Mouse (Mus musculus): ENCODE data around the gene Shd. TPM values are rescaled to one million over a fixed set of nuclear protein-coding genes. Genes with fewer than 3 reads are reported as not detected.

The Shd gene
- total RNA-seq, 2 experiments from 2014 or later = not detected

DNA sequence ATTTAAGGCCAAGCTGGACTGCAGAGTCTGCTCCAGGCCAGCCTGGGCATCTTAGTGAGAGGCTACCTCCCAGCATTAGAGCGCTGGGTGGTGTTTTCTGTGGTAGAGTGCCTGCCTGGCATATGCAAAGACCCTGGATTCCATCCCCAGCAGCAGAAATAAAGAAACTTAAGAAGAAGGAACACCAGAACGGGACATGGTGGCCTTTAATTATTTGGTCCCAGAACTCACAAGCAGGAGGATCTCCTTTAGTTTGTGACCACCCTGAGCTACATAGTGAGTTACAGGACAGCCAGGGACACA lies 11.7 kb upstream of the Shd start:
- ATAC-seq (replicated peaks; ENCODE audit: low FRiP score, poor library complexity, severe bottlenecking) = no peak

DNA sequence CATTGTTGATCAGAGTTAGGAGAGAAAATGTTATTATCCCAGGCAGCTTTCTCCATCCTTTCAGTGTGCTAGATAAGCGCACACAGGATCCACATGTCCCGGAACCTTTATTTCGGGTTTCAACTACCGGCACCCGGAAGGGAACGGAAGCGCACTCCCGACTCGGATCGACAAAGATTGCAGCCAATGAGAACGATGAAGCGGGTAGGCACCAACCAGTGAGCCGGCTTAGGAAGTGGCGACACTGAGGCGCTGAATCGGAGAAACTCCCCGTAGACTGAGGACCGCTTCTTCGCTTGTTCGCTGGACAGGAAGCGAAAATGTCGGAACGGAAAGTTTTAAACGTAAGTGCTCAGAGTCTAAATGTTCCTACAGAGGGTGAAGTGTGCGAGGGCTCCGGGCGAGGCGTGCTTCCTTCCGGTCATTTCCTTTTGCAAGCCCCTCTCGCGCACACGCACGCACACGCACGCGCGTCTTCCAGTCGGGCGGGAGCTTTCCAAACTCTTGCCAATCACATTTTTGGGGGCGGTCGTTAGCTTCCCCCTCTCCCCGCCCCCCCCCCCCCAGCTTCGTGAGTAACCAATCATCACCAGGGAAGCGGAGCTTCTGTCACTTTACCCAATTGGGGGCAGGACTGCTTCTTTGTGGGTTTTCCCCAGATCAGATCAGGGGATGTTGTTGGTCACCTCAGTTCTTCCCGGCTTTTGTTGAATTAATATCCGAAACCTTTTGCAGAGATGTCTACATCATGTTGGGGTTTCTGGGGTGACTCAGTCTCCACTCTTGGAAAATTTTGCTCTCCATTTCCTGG lies 11.1 kb upstream of the Shd start, which contains the start of gene Yju2:
Gene Yju2, plus strand, starts transcription at position 182 of the 811 bp plus-strand sequence.
- peak; percentile 91 for ATAC-seq (replicated peaks; ENCODE audit: low FRiP score, poor library complexity, severe bottlenecking)

DNA sequence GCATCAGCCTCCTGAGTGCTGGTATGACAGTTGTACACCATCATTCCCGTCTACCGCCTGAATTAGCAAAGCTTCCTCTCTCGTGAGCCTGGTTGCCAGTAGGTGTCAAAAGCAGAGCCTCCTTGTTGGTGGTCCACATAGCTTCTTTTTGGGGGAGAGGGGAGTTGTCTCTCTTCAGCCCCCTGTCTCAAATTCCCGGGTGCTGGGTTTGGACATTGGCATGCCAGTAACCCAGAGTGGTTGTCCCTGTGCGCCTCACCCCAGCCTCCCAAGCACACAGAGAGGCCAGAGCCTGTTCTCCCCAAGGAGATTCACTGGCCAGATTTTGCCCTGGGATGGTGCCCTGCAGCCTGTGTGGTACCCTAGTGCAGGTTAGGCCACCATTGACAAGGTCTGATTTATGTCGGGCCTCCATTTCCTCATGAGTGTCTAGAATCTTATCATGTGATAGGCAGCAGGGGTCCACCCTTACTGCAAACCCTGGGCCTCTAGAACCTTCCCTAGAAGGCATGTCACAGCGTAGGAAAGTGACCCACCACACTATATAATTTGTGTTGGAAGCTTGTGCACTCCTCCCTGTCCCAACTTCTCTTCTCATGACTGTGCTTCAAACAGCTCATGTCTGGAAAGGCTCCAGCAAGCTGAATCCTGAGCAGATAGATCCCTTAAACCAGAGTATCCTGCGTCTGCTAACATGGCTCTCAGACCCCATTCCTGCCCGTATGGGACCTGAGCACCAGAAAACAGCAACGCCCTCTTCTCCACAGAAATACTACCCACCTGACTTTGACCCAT lies 10.1 kb upstream of the Shd start:
- 0 out of 2 replicates have a peak, but pooled peaks have one; percentile 2 for ATAC-seq (replicated peaks; ENCODE audit: low FRiP score, poor library complexity, severe bottlenecking)

DNA sequence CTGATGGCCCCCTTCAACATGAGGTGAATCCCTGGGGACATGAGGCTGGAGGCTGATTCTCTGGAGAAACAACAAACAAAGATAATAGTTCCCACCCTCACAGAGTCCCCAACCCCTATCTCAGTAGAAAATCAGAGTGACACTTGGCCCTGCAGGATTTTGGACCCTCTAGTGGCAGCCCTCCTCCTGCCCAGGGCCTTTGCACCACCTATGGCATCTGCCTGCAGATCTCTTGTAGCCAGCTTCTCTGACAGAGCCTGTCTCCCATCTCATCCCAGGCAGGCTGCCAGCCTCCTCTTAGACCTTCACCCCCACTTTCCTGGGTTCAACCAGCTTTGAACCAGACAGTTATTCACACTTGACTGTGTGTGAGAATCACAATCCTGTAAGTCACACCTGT lies 9.5 kb upstream of the Shd start:
- ATAC-seq (replicated peaks; ENCODE audit: low FRiP score, poor library complexity, severe bottlenecking) = no peak

DNA sequence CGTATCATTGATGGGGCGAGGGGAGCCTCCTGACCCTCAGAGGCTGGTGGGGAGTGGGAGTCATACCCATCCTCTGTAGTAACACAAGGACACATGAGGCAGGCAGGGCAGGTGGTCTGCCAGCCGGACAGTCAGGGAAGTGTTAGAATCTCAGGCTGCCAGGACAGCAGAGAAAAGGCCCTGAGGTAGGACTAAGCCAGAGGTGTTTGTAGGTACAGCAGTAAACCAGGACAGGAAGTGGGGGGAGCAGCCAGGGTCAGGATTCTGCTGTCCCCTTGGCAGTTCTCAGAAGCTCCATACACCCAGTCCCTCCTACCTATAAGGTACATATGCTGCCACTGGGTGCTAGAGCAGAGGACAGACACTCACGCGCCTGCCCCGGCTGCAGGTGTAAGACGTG lies 8.6 kb upstream of the Shd start:
- ATAC-seq (replicated peaks; ENCODE audit: low FRiP score, poor library complexity, severe bottlenecking) = no peak

DNA sequence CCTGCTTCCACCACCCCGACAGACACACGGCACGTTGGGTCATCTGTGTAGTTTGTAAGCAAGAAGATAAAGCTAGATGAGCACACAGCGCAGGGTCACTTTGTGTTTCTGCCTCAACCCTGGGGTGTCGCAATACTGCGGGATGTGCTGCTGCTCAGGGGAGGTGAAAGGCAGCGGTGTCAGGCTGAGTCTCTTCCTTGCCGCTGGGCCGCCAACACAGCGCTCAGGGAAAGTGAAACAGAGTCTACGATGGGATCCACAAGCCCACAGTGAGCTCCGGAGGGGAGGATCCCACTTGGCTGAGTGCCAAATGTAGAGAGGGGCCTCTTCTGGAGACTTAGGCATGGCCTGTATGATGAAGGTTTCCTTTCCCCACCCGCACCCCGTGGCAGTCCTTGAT lies 7.1 kb upstream of the Shd start:
- no peak for ATAC-seq (replicated peaks; ENCODE audit: low FRiP score, poor library complexity, severe bottlenecking)

DNA sequence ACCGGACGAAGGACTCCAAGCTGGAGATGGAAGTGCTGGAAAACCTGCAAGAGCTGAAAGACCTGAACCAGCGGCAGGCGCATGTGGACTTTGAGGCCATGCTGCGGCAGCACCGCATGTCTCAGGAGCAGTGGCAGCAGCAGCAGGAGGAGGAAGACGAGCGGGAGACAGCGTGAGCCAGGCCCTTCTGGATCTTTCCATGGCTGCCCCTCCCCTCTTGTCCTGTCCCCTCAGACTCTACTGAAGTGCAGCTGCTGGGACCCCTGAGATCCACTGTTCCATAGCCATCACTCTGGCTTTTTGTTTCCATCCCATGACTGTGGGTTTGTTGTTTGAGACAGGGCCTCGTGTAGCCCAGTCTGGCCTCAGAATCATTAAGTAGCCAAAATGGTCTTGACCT lies 5.8 kb upstream of the Shd start:
- ATAC-seq (replicated peaks; ENCODE audit: low FRiP score, poor library complexity, severe bottlenecking) = no peak

DNA sequence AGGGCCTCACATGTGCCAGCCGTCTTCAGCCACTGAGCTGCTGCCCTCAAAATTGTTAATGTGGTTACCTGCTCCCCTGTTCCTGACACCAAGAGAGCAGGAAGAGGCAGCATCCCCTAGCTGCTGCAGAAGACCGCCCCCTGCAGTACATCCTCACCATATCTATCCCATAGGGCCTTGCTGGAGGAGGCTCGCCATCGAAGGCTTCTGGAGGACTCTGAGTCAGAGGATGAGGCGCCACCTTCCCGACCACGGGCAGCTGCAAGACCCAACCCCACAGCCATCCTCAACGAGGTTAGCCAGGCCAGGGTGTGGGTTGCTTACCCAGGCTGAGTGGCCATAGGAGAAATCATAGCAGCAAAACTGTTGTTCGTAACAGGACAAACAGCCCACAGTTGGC lies 5.3 kb upstream of the Shd start:
- ATAC-seq (replicated peaks; ENCODE audit: low FRiP score, poor library complexity, severe bottlenecking) = no peak

DNA sequence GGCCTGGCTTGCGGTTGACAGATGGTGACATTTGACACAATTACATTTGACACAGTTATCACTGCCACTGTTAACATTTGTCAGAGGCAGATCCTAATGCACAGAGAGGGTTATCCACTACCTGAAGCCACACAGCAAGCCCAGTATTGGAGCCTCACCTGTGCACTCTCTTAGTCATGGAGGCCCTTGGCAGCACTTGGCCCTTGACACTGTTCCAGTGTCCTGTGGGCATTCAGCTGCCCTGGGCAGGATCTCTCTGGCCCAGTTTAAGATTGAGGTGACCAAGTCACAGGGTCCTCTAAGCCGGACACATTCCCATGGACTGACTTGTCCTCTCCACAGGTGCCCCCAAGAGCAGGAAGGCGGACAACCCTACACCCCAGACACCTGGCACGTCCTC lies 3.1 kb upstream of the Shd start:
- no peak for ATAC-seq (replicated peaks; ENCODE audit: low FRiP score, poor library complexity, severe bottlenecking)

DNA sequence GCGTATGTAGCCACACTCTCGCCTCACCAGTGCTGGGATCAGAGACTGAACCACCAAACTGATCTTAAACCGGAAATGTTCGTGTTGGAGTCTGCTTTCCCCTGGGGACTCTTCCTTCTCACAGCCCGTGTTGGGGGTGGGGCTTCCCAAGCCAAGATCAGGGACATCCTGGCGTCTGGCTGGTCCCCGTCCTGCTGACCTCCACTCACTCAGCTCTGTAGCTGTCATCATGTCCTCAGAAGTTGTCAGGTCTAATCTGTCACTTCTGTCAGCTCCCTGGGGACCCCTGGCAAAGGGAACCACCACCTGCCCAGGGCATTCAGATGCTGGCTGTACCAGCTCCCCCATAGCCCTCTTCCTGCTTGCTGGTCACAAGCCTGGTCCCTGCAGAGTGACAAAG lies 2.1 kb upstream of the Shd start:
- ATAC-seq (replicated peaks; ENCODE audit: low FRiP score, poor library complexity, severe bottlenecking) = no peak

DNA sequence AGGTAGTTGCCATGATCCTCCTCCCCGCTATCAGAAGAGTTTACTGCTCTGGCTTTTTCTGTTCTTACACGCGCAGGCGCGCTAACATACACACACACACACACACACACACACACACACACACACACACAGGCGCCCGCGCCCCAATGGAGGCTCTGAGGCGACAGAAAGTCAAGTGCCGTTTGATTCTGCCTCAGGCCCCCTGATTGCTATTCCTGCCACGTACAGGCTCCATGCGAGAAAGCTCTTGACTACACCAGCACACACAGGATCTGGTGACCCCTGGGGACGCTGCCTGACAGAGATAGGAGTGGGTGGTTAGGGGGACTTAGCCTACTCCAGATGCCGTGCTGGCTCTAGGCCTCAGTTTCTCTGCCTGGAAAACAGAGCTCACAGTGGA lies 707 bp upstream of the Shd start:
- no peak for ATAC-seq (replicated peaks; ENCODE audit: low FRiP score, poor library complexity, severe bottlenecking)

DNA sequence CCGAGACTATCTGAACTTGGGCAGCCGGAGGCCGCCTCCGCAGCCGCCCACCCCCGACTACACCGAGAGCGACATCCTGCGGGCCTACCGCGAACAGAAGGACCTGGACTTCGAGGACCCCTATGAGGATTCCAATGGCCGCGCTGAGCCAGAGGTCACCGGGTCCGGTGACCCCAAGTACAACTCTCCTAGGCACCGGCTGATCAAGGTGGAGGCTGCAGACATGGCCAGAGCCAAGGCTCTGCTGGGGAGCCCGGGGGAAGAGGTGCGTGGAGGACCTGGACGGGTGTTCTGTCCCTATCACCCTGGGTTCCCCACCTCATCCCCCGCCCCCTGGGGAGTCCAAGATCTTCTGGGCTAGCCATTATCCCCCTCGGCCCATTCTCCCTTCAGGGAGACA lies 1.2 kb downstream of the Shd start:
- no peak for ATAC-seq (replicated peaks; ENCODE audit: low FRiP score, poor library complexity, severe bottlenecking)

DNA sequence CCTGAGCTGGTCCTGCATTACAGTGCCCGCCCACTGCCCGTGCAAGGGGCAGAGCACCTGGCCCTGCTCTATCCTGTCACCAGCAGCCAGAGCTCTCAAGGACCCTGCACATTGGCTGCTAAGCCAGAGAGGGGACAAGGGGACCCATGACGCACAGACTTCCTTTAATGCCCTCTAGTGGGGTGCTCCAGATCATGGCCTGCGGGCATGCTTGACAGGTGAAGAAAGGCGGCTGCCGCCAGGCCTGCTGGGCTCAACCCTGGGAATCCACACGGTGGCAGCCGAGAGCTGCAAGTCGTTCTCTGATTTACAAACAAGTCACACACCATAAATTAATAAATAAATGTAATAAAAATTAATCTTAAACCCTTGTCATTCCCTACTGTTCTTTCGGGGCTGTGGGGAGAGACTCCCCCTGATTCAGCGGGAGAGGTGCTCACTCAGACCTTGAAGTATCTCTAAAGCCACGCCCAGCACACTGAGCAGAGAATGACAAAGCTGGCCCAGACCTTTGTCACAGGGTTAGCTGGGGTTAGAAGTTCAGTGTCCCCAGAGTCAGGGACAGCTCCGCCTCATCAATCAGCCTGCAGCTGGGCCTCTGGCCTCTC lies 6.1 kb downstream of the Shd start:
- no peak for ATAC-seq (replicated peaks; ENCODE audit: low FRiP score, poor library complexity, severe bottlenecking)

DNA sequence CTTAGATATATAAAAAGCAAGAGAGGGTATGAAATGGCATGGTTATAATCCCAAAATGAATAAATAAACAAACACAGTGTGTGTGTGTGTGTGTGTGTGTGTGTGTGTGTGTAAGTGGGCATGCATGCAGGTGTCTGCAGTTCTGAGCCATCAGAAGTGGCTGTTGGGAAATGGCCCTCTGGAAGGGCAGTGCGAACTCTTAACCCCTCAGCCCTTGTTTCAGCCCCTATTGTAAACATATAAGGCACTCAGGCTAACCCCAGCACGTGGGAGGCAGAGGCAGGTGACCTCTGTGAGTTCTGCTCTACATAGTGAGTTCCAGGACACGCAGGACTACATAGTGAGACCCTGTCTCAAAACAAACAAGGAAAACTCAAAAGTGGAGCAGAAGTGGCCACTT lies 7.0 kb downstream of the Shd start:
- no peak for ATAC-seq (replicated peaks; ENCODE audit: low FRiP score, poor library complexity, severe bottlenecking)

DNA sequence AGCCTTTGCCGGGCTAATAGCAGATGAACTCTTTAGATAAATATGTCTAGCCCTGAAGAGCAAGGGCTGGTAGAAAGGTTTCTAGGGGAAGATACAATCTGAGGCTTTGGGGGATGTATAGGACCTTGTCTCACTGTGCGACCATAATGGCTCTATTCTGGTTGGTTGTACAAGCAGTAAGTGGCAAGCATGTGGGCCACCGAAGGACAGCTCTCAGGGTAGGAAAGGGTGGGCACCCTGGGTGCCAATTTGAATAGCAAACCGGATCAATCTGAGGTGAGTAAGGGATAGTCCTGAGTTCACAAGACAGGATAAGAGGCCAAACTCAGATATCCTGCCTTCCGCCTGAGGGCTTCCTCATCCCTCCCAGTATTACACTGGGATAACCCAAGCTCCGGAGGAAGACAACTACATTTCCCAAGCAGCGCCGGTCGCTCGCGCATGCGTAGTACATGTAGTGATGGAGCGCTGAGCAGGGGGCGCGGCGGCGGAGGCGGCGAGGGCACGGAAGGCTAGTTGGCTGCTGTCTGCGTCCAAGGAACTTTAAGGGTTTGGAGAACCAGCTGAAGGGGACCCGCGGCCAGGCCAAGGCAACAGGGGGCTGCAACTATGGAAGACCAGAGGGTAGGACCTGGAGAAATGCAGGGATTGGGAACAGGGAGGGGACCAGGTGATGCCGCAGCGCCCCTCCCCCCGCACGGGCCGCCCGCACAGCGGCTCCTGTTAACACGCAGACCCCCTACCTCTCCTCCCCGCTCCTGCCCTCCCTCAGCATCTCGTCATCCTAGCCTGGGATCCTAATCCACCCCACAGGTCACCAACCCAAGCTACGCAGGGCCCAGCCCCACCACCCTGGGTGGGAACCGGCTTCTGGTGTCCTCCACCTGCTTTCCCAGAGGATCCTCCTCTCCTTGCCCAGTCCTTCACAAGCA lies 16.0 kb downstream of the Shd start, which contains the start of gene Fsd1:
Gene Fsd1, plus strand, starts transcription at position 480 of the 932 bp plus-strand sequence.
- ATAC-seq (replicated peaks; ENCODE audit: low FRiP score, poor library complexity, severe bottlenecking) = no peak

DNA sequence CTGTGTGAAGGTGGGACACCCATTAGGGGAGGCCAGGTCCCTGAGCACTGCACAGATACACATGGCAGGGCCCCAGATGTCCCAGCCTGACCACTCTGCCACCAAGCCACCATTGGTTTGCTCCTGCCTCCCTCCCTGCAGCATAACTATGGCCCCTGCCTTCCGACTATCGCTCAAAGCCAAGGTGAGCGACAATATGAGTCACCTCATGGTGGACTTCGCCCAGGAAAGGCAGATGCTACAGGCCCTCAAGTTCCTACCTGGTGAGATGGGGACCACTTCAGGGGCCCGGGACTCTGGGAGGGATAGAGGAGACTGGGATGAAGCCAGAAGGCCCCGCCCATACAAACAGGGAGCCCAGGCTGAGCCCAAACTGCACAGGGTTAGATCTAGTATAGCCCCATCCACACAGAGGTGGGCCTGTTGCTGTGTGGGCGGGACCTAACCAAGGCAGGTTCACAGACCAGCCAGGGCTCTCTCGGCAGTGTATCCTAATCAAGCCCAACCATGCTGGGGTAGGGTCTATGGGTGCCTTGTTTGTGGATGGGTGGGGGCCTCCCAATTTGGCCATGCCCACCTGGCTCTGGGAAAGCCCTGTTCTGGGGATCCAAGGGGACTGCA lies 20.1 kb downstream of the Shd start:
- ATAC-seq (replicated peaks; ENCODE audit: low FRiP score, poor library complexity, severe bottlenecking) = no peak

DNA sequence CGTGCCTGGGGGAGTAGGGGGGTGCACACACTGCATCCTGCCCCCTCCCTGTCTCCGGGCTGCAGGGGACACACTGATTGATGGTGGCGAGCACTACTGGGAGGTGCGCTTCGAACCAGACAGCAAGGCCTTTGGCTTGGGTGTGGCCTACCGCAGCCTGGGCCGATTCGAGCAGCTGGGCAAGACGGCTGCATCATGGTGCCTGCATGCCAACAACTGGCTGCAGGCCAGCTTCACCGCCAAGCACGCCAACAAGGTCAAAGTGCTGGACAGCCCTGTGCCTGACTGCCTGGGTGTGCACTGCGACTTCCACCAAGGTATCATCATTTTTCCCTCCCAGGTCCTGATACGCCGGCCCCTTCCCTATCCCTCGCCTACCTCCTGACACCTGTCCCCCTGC lies 25.7 kb downstream of the Shd start:
- no peak for ATAC-seq (replicated peaks; ENCODE audit: low FRiP score, poor library complexity, severe bottlenecking)

DNA sequence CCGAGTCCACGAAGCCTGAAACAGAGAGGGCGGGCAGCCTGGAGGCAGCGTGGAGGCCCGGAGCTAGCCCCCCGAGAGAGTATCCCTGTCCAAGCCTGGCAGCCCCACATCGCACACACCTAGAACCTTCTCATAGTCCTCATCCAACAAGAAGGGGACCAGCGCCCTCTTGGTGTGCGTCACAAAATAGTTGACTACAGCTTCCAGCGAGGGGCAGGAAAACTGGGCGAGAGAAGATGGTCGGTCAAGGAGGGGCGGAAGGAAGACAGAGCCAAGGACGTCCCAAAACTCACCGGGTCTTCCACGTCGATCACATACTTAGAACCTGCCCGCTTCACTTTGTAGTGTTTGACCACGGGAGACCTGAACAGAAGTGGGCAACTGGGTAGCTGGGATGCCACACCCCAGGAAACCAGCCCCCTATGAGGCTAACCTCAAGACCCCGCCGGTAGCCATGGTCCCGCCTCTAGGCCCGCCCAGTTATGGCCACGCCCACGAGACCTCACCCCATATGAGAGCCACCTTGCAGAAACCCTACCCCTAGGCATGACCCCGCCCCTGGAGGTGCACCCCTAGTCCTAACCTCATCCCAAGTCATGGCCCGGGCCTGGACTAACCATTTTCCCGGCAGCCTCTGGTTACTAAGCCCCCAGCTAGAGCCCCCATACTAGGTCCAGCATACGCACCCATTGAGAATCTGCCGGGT lies 29.7 kb downstream of the Shd start:
- ATAC-seq (replicated peaks; ENCODE audit: low FRiP score, poor library complexity, severe bottlenecking) = no peak

DNA sequence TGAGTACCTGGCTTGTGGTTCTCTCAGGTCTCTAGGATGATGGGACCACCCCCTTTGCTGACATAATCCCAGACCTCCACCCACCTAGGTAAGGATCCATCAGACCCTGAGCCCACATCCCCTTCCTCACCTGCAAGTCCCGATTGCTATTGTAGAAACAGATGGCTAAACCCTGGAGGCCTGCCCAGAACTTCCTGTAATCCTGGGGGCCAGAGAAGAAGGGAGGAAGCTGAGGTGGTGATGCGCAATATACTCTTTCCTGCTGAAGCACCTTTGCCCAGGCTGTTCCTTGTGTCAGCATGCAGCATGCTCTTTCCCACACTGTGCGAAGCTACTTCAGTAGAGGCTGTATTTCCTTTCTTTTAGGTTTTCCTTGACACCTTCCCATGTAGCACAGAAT lies 32.7 kb downstream of the Shd start:
- no peak for ATAC-seq (replicated peaks; ENCODE audit: low FRiP score, poor library complexity, severe bottlenecking)

Measured in erythroid progenitor cell, adult 5-6 weeks (primary cell).